Mouse (Mus musculus) limb, embryonic 14.5 days (tissue): ENCODE results near the gene Pxdn. TPM values are rescaled to one million over a fixed set of nuclear protein-coding genes. Genes with fewer than 3 reads are reported as not detected.

Experiments
- ATAC-seq: fragments of 200-750 bp; cut with Nextera tagmentation; 2 replicates; pipeline ENCODE4 v1.8.0; 2017; ENCODE audit warnings: low read depth, moderate number of reproducible peaks, moderate TSS enrichment; ENCODE audit not compliant: low FRiP score
- DNase-seq: peaks from one replicate; pipeline ENCODE4 v3.0.0-alpha.2; 2015; ENCODE audit warnings: low spot score
- H3K27ac ChIP-seq: fragments of 300-500 bp; sonication (generic); replicated peaks from 2 replicates; pipeline ENCODE4 v1.5.1; 2014; ENCODE audit warnings: low read depth, mild to moderate bottlenecking, low read length, moderate library complexity, mixed read lengths
- H3K27me3 ChIP-seq: fragments of 300-500 bp; sonication (generic); 2 replicates; pipeline ENCODE4 v1.6.1; 2014; ENCODE audit warnings: low read length, mixed read lengths; ENCODE audit not compliant: control insufficient read depth, insufficient read depth
- H3K36me3 ChIP-seq: fragments of 300-500 bp; sonication (generic); 2 replicates; pipeline ENCODE4 v1.6.1; 2014; ENCODE audit warnings: mild to moderate bottlenecking, low read length, moderate library complexity, mixed read lengths; ENCODE audit not compliant: control insufficient read depth, insufficient read depth
- H3K4me1 ChIP-seq: fragments of 300-500 bp; sonication (generic); 2 replicates; pipeline ENCODE4 v1.6.1; 2014; ENCODE audit warnings: antibody characterized with exemption, low read length, mixed read lengths; ENCODE audit not compliant: control insufficient read depth, insufficient read depth
- H3K4me2 ChIP-seq: fragments of 300-500 bp; sonication (generic); replicated peaks from 2 replicates; pipeline ENCODE4 v1.6.1; 2014; ENCODE audit warnings: low read depth, mild to moderate bottlenecking, low read length, moderate library complexity; ENCODE audit not compliant: severe bottlenecking
- H3K4me3 ChIP-seq: fragments of 300-500 bp; sonication (generic); replicated peaks from 2 replicates; pipeline ENCODE4 v1.5.1; 2014; ENCODE audit warnings: low read length
- H3K9ac ChIP-seq: fragments of 300-500 bp; sonication (generic); 2 replicates; pipeline ENCODE4 v1.6.1; 2014; ENCODE audit warnings: mild to moderate bottlenecking, low read depth, low read length, moderate library complexity; ENCODE audit not compliant: severe bottlenecking
- H3K9me3 ChIP-seq: fragments of 300-500 bp; sonication (generic); 2 replicates; pipeline ENCODE4 v1.6.1; 2016; ENCODE audit warnings: low read length; ENCODE audit not compliant: control insufficient read depth
- POLR2A ChIP-seq: fragments of 200-500 bp; IDR thresholded peaks from 2 replicates; pipeline ENCODE4 v1.8.0; 2012; ENCODE audit warnings: inconsistent platforms, mild to moderate bottlenecking, moderate library complexity, borderline replicate concordance; ENCODE audit not compliant: insufficient read depth, insufficient read length; ENCODE audit errors: extremely low read depth
- WGBS: fragments of 180-500 bp; shearing (Covaris S2); extraction: QIAGEN DNeasy Blood & Tissue Kit; methylation state at CpG from one replicate; pipeline ENCODE4 v1.1.7; 2014; 5-methylcytosine and 5-hydroxymethylcytosine counted together
- polyA plus RNA-seq, 2 experiments: library from polyadenylated mRNA; depleted of rRNA in 1 of 2; stranded (reverse) in 1 of 2; unstranded in 1 of 2; fragments of >200 nt; fragmentation: Nextera tagmentation in 1 of 2; extraction: Ambion mirVana in 1 of 2; gene quantifications; 2 replicates each; pipeline versions ENCODE4 v1.2.1 to v1.2.3; 2012 to 2014

Pxdn gene
- polyA plus RNA-seq, 2 experiments: 145 to 175 TPM

DNA sequence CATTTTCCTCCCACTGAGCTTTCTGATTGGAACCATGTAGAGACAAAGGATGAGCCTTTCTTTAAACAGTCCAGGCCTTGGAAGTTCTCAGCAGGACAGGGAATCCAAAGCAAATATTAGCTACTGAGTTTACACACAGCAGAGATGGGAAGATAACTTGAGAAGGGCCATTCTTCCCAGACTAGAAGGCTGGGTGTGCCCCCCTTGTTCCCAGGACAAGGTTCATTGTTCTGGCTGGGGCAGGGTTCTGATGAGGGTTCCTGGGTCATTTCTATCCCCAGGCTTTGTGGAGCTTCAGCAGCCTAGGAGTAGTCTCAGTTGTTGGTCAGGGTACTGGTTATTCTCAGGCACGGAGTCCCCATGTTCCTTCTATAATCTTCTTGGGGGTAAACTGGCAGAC lies 23.6 kb downstream of the Pxdn start:
- H3K4me2 ChIP-seq: no peak overlapping the region
- 100% methylated on average over 1 of the region's 1 CpGs for WGBS
- H3K27ac ChIP-seq: no peak overlapping the region

DNA sequence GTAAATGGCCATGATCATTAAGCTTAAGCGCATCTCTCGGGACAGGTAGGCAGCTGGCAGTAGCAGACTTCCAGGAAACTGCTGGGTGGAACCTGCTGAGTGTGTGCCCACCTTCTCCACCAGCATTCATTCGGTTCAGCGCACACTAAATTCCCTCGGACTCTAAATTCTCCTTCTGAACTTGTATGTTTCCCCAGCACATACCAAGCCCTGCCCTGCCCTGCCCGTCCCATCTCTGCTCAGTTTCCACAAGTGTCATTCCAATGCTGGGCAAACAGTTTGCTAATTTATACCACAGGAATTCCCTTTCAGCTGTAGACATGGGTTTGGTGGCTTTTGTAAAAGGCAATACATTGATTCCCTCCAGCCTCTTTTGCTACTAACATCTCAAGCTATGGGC lies 27.6 kb downstream of the Pxdn start:
- no peak overlapping the region for H3K9ac ChIP-seq
- no peaks in the 10 kb centered on the region for H3K9me3 ChIP-seq
- TF ChIP-seq POLR2A: no peak
- H3K4me1 ChIP-seq: peaks cover 8% of the 10 kb centered on the region
- no peak for ATAC-seq
- no peak for DNase-seq
- peaks cover 14% of the 10 kb centered on the region for H3K36me3 ChIP-seq
- H3K4me3 ChIP-seq: no peak overlapping the region
- no peak overlapping the region for H3K4me2 ChIP-seq
- H3K27ac ChIP-seq: no peak overlapping the region
- no peaks in the 10 kb centered on the region for H3K27me3 ChIP-seq
- WGBS: 83% methylated on average over 6 of the region's 6 CpGs

More for the DNA sequence above, 23.6 kb downstream of the Pxdn start:
- no peak for TF ChIP-seq POLR2A
- peaks cover 9% of the 10 kb centered on the region for H3K4me1 ChIP-seq
- H3K36me3 ChIP-seq: peaks cover 14% of the 10 kb centered on the region
- H3K9me3 ChIP-seq: no peaks in the 10 kb centered on the region
- H3K27me3 ChIP-seq: no peaks in the 10 kb centered on the region
- ATAC-seq (no peak), DNase-seq (no peak)
- H3K9ac ChIP-seq: no peak overlapping the region
- H3K4me3 ChIP-seq: no peak overlapping the region

DNA sequence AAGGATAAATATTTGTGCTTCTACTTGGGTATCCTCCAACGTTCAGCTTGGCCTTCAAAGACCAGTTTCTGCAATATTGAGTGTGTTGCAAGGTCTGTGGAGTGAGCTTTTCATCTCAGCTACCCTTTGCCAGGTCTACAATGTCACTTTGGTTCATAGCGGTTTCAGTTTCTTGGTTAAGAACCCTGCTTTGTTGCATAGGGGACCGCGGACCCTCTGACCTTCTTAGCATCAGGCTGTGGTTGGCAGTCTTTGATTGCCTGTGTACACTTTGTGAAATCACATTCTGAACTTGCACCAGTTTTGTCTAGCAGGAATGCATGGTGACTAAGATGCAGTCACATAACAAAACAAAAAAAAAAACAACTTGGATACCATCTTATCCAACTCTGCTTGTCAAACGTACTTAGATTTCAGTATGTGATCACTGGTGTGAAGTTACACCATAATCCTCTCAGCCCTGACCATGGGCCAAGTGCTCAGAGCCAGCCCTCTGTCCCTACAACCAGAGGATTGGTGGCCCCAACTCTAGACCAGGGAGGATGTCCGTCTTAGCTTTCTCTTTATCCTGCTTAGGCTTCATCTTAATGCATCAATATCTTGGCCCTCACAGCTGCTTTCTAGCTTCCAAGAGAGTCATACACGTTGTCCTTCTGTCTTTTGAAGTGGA lies 34.5 kb downstream of the Pxdn start:
- Histone ChIP-seq H3K9ac (no peak overlapping the region), H3K4me3 (no peak overlapping the region), H3K27ac (0 out of 2 replicates have a peak overlapping the region, but pooled peaks have one; percentile 41), H3K4me2 (no peak overlapping the region), H3K9me3 (no peaks in the 10 kb centered on the region), H3K4me1 (peaks cover 27% of the 10 kb centered on the region), H3K27me3 (no peaks in the 10 kb centered on the region), H3K36me3 (peaks cover 20% of the 10 kb centered on the region)
- TF ChIP-seq POLR2A: no peak
- no peak for ATAC-seq
- no peak for DNase-seq
- WGBS: 83% methylated on average over 7 of the region's 7 CpGs

DNA sequence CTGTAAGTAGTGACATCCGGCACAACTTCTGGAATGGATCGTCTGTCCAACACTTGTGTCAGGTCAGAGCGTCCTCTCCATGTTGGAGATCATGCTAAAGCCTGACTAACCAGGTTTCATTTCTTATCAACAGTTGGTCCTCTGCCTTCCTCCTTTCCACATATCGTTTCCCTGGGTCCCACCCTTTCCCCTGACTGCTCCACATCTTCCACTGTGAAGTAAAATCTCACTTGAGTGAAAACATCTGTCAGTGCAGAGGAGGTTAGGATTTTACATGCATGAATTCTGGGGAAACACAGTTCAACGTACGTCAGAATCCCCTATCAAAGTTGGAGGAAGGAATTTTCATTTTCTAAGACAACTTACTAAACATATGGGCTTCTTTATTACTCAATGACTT lies 35.1 kb downstream of the Pxdn start:
- 48% methylated on average over 6 of the region's 6 CpGs for WGBS
- ATAC-seq (peak; percentile 48; the same call in 1 of the 2 replicates), DNase-seq (peak; percentile 46)
- Histone ChIP-seq H3K27ac (0 out of 2 replicates have a peak overlapping the region, but pooled peaks have one; percentile 41), H3K36me3 (peaks cover 23% of the 10 kb centered on the region), H3K4me2 (no peak overlapping the region), H3K4me3 (no peak overlapping the region), H3K27me3 (no peaks in the 10 kb centered on the region), H3K4me1 (peaks cover 27% of the 10 kb centered on the region), H3K9me3 (no peaks in the 10 kb centered on the region), H3K9ac (no peak overlapping the region)
- TF ChIP-seq POLR2A: no peak

DNA sequence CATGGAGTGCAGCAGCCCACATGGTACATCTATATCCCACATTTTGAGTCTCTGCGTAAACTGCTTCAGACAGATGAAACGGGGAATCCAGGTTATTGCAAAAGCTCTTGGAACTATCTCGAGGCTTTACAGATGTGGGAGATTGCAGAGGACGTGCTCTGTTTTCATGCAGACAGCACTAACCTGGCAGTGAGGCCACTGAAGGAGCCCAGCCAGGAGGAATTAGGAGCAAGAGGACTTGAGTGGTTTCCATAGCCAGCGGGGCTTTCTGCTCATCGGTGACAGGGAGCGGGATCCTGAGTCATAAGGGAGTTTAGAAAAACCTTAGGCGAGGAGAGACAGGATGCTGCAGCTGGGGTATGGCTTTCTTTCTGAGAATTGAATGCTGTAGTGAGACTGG lies 42.7 kb downstream of the Pxdn start:
- no peak for TF ChIP-seq POLR2A
- H3K36me3 ChIP-seq: peaks cover 82% of the 10 kb centered on the region

More for the DNA sequence above, 42.7 kb downstream of the Pxdn start:
- no peaks in the 10 kb centered on the region for H3K27me3 ChIP-seq
- no peak for DNase-seq
- no peaks in the 10 kb centered on the region for H3K9me3 ChIP-seq
- WGBS: 71% methylated on average over 8 of the region's 8 CpGs
- H3K4me2 ChIP-seq: no peak overlapping the region
- no peak overlapping the region for H3K4me3 ChIP-seq
- H3K4me1 ChIP-seq: no peaks in the 10 kb centered on the region
- H3K27ac ChIP-seq: no peak overlapping the region
- no peak overlapping the region for H3K9ac ChIP-seq
- ATAC-seq: no peak
